35 mouse cellular contexts compared by ENCODE assay signal in genomic region chr10:118624368-118624767, GRCm38 (mm10).
"Had no signal": no experiment of that assay in that cellular context is flagged by ENCODE, and none has a peak within 500 bp of the region (broad histone marks: within the 10 kb centered on the region; RNA-seq: fewer than 3 reads in every experiment).

No protein-coding gene starts in this region.

- H3K4me1 ChIP-seq: heart, embryonic 12.5 days; heart, embryonic 13.5 days; heart, embryonic 15.5 days; hindbrain, embryonic 10.5 days; hindbrain, embryonic 12.5 days; hindbrain, embryonic 13.5 days; hindbrain, embryonic 15.5 days; intestine, embryonic 15.5 days; kidney, embryonic 15.5 days had no signal

- H3K4me2 ChIP-seq: heart, embryonic 11.5 days; heart, embryonic 12.5 days; heart, embryonic 13.5 days; heart, embryonic 15.5 days; hindbrain, embryonic 12.5 days; hindbrain, embryonic 13.5 days; hindbrain, embryonic 14.5 days; hindbrain, embryonic 15.5 days; intestine, embryonic 15.5 days; kidney, embryonic 15.5 days had no signal

- H3K27me3 ChIP-seq: heart, embryonic 12.5 days; heart, embryonic 13.5 days; heart, embryonic 15.5 days; hindbrain, embryonic 12.5 days; hindbrain, embryonic 13.5 days; hindbrain, embryonic 15.5 days; intestine, embryonic 15.5 days; kidney, embryonic 15.5 days had no signal

- H3K9ac ChIP-seq: heart, embryonic 12.5 days; heart, embryonic 13.5 days; heart, embryonic 15.5 days; hindbrain, embryonic 12.5 days; hindbrain, embryonic 13.5 days; hindbrain, embryonic 14.5 days; hindbrain, embryonic 15.5 days; intestine, embryonic 15.5 days; kidney, embryonic 15.5 days had no signal

- H3K36me3 ChIP-seq: heart, embryonic 12.5 days; heart, embryonic 13.5 days; heart, embryonic 15.5 days; hindbrain, embryonic 10.5 days; hindbrain, embryonic 12.5 days; hindbrain, embryonic 13.5 days; hindbrain, embryonic 15.5 days; intestine, embryonic 15.5 days; kidney, embryonic 15.5 days had no signal

- DNase-seq: heart, postnatal 10 days; heart, postnatal 14 days; heart, postnatal 36 days; heart, postnatal 4 days; kidney, adult 11 months; kidney, adult 18-20 months; kidney, adult 2 months; kidney, adult 8-10 months; kidney, adult 9 months; kidney, postnatal 10 days; kidney, postnatal 14 days; kidney, postnatal 25 days; kidney, postnatal 36 days; kidney, postnatal 4 days; layer of hippocampus, adult 9-11 months; layer of hippocampus, postnatal 36 days had no signal

- H3K27ac ChIP-seq: heart, embryonic 13.5 days; heart, embryonic 15.5 days; hindbrain, embryonic 10.5 days; hindbrain, embryonic 12.5 days; hindbrain, embryonic 13.5 days; hindbrain, embryonic 14.5 days; hindbrain, embryonic 15.5 days; hindbrain, postnatal 0 days; intestine, embryonic 15.5 days; kidney, embryonic 15.5 days; kidney, postnatal 0 days; layer of hippocampus, adult 2 months; left cerebral cortex, adult 2 months had no signal

- ATAC-seq: hindbrain, embryonic 16.5 days; hindbrain, postnatal 0 days; inflammation-experienced regulatory T-cells, adult 6 months; intestine, embryonic 15.5 days; intestine, embryonic 16.5 days; intestine, postnatal 0 days had no signal

- H3K4me3 ChIP-seq: heart, embryonic 12.5 days; heart, embryonic 13.5 days; heart, embryonic 15.5 days; hindbrain, embryonic 10.5 days; hindbrain, embryonic 12.5 days; hindbrain, embryonic 13.5 days; hindbrain, embryonic 15.5 days; intestine, embryonic 15.5 days; kidney, embryonic 15.5 days; layer of hippocampus, adult 2 months; left cerebral cortex, adult 2 months had no signal

- H3K9me3 ChIP-seq: heart, embryonic 12.5 days; heart, embryonic 13.5 days; heart, embryonic 15.5 days; hindbrain, embryonic 10.5 days; hindbrain, embryonic 12.5 days; hindbrain, embryonic 13.5 days; hindbrain, embryonic 15.5 days; intestine, embryonic 15.5 days; kidney, embryonic 15.5 days had no signal
